Mouse (Mus musculus): Measurements from ENCODE around the gene Gm11567. TPM values are rescaled to one million over a fixed set of nuclear protein-coding genes. Genes with fewer than 3 reads are reported as not detected.
"Not testable (repeated sequence)": the region's sequence is repeated elsewhere in the genome, so short reads cannot be mapped to it uniquely, and the experiment has no call there.

Gene Gm11567
- polyA plus RNA-seq, 1 experiment from 2014 or later, result not detected

- not testable (repeated sequence) for H3K9ac ChIP-seq (ENCODE audit: low read length); ATAC-seq (ENCODE audit: low FRiP score); H3K9me3 ChIP-seq (ENCODE audit: control insufficient read depth, low read length); DNase-seq (ENCODE audit: low spot score, missing footprints); H3K27me3 ChIP-seq (ENCODE audit: control insufficient read depth, insufficient read depth, low read length); H3K36me3 ChIP-seq (ENCODE audit: control insufficient read depth, insufficient read depth, low read length); H3K4me2 ChIP-seq; H3K27ac ChIP-seq (ENCODE audit: low read depth, low read length); H3K4me1 ChIP-seq (ENCODE audit: control insufficient read depth, insufficient read depth, low read length); H3K4me3 ChIP-seq (ENCODE audit: low read depth, low read length)
- WGBS, result 85% methylated on average over 1 of the region's 1 CpGs
Observed at GRCm38 (mm10) chr11:99873089-99873488, 5.9 kb upstream of the Gm11567 start, which contains the start of gene Krtap9-1. Gene Krtap9-1, plus strand, starts transcription at chr11:99873389.

GRCm38 (mm10) chr11:99907620-99908019 is 28.6 kb downstream of the Gm11567 start, which contains the start of gene Krtap31-1:
Gene Krtap31-1, plus strand, starts transcription at chr11:99907920.
- Histone ChIP-seq H3K4me1 (ENCODE audit: control insufficient read depth, insufficient read depth, low read length) (no peaks in the 10 kb centered on the region), H3K9me3 (ENCODE audit: control insufficient read depth, low read length) (no peaks in the 10 kb centered on the region), H3K4me2 (no peak within 1 kb of the TSS), H3K9ac (ENCODE audit: low read length) (no peak within 1 kb of the TSS), H3K27ac (ENCODE audit: low read depth, low read length) (no peak within 1 kb of the TSS), H3K36me3 (ENCODE audit: control insufficient read depth, insufficient read depth, low read length) (no peaks in the 10 kb centered on the region), H3K27me3 (ENCODE audit: control insufficient read depth, insufficient read depth, low read length) (no peaks in the 10 kb centered on the region), H3K4me3 (ENCODE audit: low read depth, low read length) (no peak within 1 kb of the TSS)
- no peak for DNase-seq (ENCODE audit: low spot score, missing footprints)
- 80% methylated on average over 2 of the region's 2 CpGs for WGBS
- ATAC-seq (ENCODE audit: low FRiP score), result no peak

GRCm38 (mm10) chr11:99914451-99914850 is 35.5 kb downstream of the Gm11567 start, which contains the start of gene Gm11565:
Gene Gm11565, plus strand, starts transcription at chr11:99914751.
- ATAC-seq (ENCODE audit: low FRiP score) (no peak), DNase-seq (ENCODE audit: low spot score, missing footprints) (no peak)
- 87% methylated on average over 3 of the region's 3 CpGs for WGBS
- H3K27me3 ChIP-seq (ENCODE audit: control insufficient read depth, insufficient read depth, low read length), result no peaks in the 10 kb centered on the region
- H3K4me2 ChIP-seq, result no peak within 1 kb of the TSS
- no peak within 1 kb of the TSS for H3K27ac ChIP-seq (ENCODE audit: low read depth, low read length)
- H3K4me1 ChIP-seq (ENCODE audit: control insufficient read depth, insufficient read depth, low read length), result no peaks in the 10 kb centered on the region
- H3K9me3 ChIP-seq (ENCODE audit: control insufficient read depth, low read length), result no peaks in the 10 kb centered on the region
- no peaks in the 10 kb centered on the region for H3K36me3 ChIP-seq (ENCODE audit: control insufficient read depth, insufficient read depth, low read length)
- H3K4me3 ChIP-seq (ENCODE audit: low read depth, low read length), result no peak within 1 kb of the TSS
- no peak within 1 kb of the TSS for H3K9ac ChIP-seq (ENCODE audit: low read length)

Other genes with a start within 250 kb of the Gm11567 start
- gene Krtap4-2, start 244.1 kb upstream of the Gm11567 start, polyA plus RNA-seq (2014; fragmentation: Nextera tagmentation; extraction: Ambion mirVana), result not detected in 2 replicates
- gene Krtap4-7, start 235.1 kb upstream of the Gm11567 start, polyA plus RNA-seq (2014; fragmentation: Nextera tagmentation; extraction: Ambion mirVana), result not detected in 2 replicates
- not detected in 2 replicates for gene Gm11555, start 229.0 kb upstream of the Gm11567 start, polyA plus RNA-seq (2014; fragmentation: Nextera tagmentation; extraction: Ambion mirVana)
- gene Gm11563, start 220.2 kb upstream of the Gm11567 start, polyA plus RNA-seq (2014; fragmentation: Nextera tagmentation; extraction: Ambion mirVana), result not detected in 2 replicates
- gene Krtap4-6, start 213.2 kb upstream of the Gm11567 start, polyA plus RNA-seq (2014; fragmentation: Nextera tagmentation; extraction: Ambion mirVana), result not detected in 2 replicates
- gene Gm14190, start 188.4 kb upstream of the Gm11567 start, polyA plus RNA-seq (2014; fragmentation: Nextera tagmentation; extraction: Ambion mirVana), result not detected in 2 replicates
- not detected in 2 replicates for gene Gm14180, start 144.9 kb upstream of the Gm11567 start, polyA plus RNA-seq (2014; fragmentation: Nextera tagmentation; extraction: Ambion mirVana)
- not detected in 2 replicates for gene Gm11595, start 106.3 kb upstream of the Gm11567 start, polyA plus RNA-seq (2014; fragmentation: Nextera tagmentation; extraction: Ambion mirVana)
- gene Krtap4-8, start 98.5 kb upstream of the Gm11567 start, polyA plus RNA-seq (2014; fragmentation: Nextera tagmentation; extraction: Ambion mirVana), result not detected in 2 replicates
- gene Krtap4-9, start 94.0 kb upstream of the Gm11567 start, polyA plus RNA-seq (2014; fragmentation: Nextera tagmentation; extraction: Ambion mirVana), result not detected in 2 replicates
- gene Gm11596, start 85.7 kb upstream of the Gm11567 start, polyA plus RNA-seq (2014; fragmentation: Nextera tagmentation; extraction: Ambion mirVana), result not detected in 2 replicates
- not detected in 2 replicates for gene Gm11569, start 80.3 kb upstream of the Gm11567 start, polyA plus RNA-seq (2014; fragmentation: Nextera tagmentation; extraction: Ambion mirVana)
- gene Gm11554, start 74.7 kb upstream of the Gm11567 start, polyA plus RNA-seq (2014; fragmentation: Nextera tagmentation; extraction: Ambion mirVana), result not detected in 2 replicates
- gene Krtap4-13, start 69.3 kb upstream of the Gm11567 start, polyA plus RNA-seq (2014; fragmentation: Nextera tagmentation; extraction: Ambion mirVana), result not detected in 2 replicates
- not detected in 2 replicates for gene Gm11564, start 63.5 kb upstream of the Gm11567 start, polyA plus RNA-seq (2014; fragmentation: Nextera tagmentation; extraction: Ambion mirVana)
- gene 2300003K06Rik, start 41.1 kb upstream of the Gm11567 start, polyA plus RNA-seq (2014; fragmentation: Nextera tagmentation; extraction: Ambion mirVana), result not detected in 2 replicates
- gene Krtap4-16, start 27.6 kb upstream of the Gm11567 start, polyA plus RNA-seq (2014; fragmentation: Nextera tagmentation; extraction: Ambion mirVana), result not detected in 2 replicates
- gene Gm11568, start 21.3 kb upstream of the Gm11567 start, polyA plus RNA-seq (2014; fragmentation: Nextera tagmentation; extraction: Ambion mirVana), result not detected in 2 replicates
- not detected in 2 replicates for gene Gm11559, start 14.7 kb upstream of the Gm11567 start, polyA plus RNA-seq (2014; fragmentation: Nextera tagmentation; extraction: Ambion mirVana)
- not detected in 2 replicates for gene Krtap9-1, start 5.8 kb upstream of the Gm11567 start, polyA plus RNA-seq (2014; fragmentation: Nextera tagmentation; extraction: Ambion mirVana)
- gene Krtap31-1, start 28.7 kb downstream of the Gm11567 start, polyA plus RNA-seq (2014; fragmentation: Nextera tagmentation; extraction: Ambion mirVana), result not detected in 2 replicates
- gene Gm11565, start 35.6 kb downstream of the Gm11567 start, polyA plus RNA-seq (2014; fragmentation: Nextera tagmentation; extraction: Ambion mirVana), result not detected in 2 replicates
- not detected in 2 replicates for gene Krtap31-2, start 57.1 kb downstream of the Gm11567 start, polyA plus RNA-seq (2014; fragmentation: Nextera tagmentation; extraction: Ambion mirVana)
- gene Krtap9-5, start 69.3 kb downstream of the Gm11567 start, polyA plus RNA-seq (2014; fragmentation: Nextera tagmentation; extraction: Ambion mirVana), result not detected in 2 replicates
- not detected in 2 replicates for gene Krtap29-1, start 99.9 kb downstream of the Gm11567 start, polyA plus RNA-seq (2014; fragmentation: Nextera tagmentation; extraction: Ambion mirVana)
- gene Krtap16-1, start 107.4 kb downstream of the Gm11567 start, polyA plus RNA-seq (2014; fragmentation: Nextera tagmentation; extraction: Ambion mirVana), result not detected in 2 replicates
- not detected in 2 replicates for gene Krtap17-1, start 114.8 kb downstream of the Gm11567 start, polyA plus RNA-seq (2014; fragmentation: Nextera tagmentation; extraction: Ambion mirVana)
- gene Krt33a, start 137.0 kb downstream of the Gm11567 start, polyA plus RNA-seq (2014; fragmentation: Nextera tagmentation; extraction: Ambion mirVana), result not detected in 2 replicates
- gene Krt33b, start 150.7 kb downstream of the Gm11567 start, polyA plus RNA-seq (2014; fragmentation: Nextera tagmentation; extraction: Ambion mirVana), result not detected in 2 replicates
- gene Krt34, start 162.4 kb downstream of the Gm11567 start, polyA plus RNA-seq (2014; fragmentation: Nextera tagmentation; extraction: Ambion mirVana), result not detected in 2 replicates
- not detected in 2 replicates for gene Krt31, start 171.4 kb downstream of the Gm11567 start, polyA plus RNA-seq (2014; fragmentation: Nextera tagmentation; extraction: Ambion mirVana)
- gene Krt32, start 209.0 kb downstream of the Gm11567 start, polyA plus RNA-seq (2014; fragmentation: Nextera tagmentation; extraction: Ambion mirVana), result not detected in 2 replicates
- not detected in 2 replicates for gene Krt35, start 217.1 kb downstream of the Gm11567 start, polyA plus RNA-seq (2014; fragmentation: Nextera tagmentation; extraction: Ambion mirVana)
- gene Krt36, start 226.4 kb downstream of the Gm11567 start, polyA plus RNA-seq (2014; fragmentation: Nextera tagmentation; extraction: Ambion mirVana), result not detected in 2 replicates
- gene Krt13, start 242.4 kb downstream of the Gm11567 start, polyA plus RNA-seq (2014; fragmentation: Nextera tagmentation; extraction: Ambion mirVana), result not detected in 2 replicates

Measured in midbrain, embryonic 11.5 days (tissue).